Mouse (Mus musculus): Measurements from ENCODE around the gene Sntg2.

DNA sequence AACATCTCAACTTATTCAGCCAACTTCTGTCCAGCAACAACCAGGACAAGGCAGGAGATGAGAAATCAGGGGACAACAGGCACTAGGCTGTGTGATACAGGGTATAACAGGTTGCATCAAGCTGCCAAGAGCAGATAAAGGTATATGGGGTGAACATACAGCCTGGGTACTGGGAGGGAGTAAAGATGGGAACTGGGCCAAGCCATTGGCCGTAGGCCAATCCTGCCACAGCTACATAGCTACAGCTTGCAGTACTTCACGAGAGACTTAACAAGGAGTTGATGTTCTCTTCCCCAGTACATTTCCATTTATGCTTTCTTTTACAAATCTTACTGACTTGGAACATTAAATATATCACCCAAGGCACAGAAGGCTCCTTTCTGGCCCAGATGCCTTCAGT, 129.0 kb downstream of the Sntg2 start:
- TF ChIP-seq CTCF (IDR thresholded peaks at IDR 0.05) (no peak), EP300 (IDR thresholded peaks at IDR 0.05; ENCODE audit: insufficient read depth, low read depth, low read length) (no peak), POLR2A (IDR thresholded peaks at IDR 0.05; ENCODE audit: insufficient read depth, low read depth, low read length) (no peak)

Measured in heart, adult 2 months (tissue).